Mouse (Mus musculus) brain, embryonic 14.5 days (tissue): ENCODE data around the gene Lad1.

Source experiments
- CTCF ChIP-seq: fragments of 200-500 bp; IDR thresholded peaks from 2 replicates; pipeline ENCODE4 v1.5.1; 2012; ENCODE audit warnings: inconsistent platforms, mild to moderate bottlenecking, moderate library complexity, borderline replicate concordance; ENCODE audit not compliant: insufficient read depth, insufficient read length; ENCODE audit errors: extremely low read depth
- POLR2A ChIP-seq: fragments of 200-500 bp; IDR thresholded peaks from 2 replicates; pipeline ENCODE4 v1.6.1; 2012; ENCODE audit warnings: mild to moderate bottlenecking, inconsistent platforms, borderline replicate concordance; ENCODE audit not compliant: poor library complexity, insufficient read depth, insufficient read length, severe bottlenecking; ENCODE audit errors: extremely low read depth

DNA sequence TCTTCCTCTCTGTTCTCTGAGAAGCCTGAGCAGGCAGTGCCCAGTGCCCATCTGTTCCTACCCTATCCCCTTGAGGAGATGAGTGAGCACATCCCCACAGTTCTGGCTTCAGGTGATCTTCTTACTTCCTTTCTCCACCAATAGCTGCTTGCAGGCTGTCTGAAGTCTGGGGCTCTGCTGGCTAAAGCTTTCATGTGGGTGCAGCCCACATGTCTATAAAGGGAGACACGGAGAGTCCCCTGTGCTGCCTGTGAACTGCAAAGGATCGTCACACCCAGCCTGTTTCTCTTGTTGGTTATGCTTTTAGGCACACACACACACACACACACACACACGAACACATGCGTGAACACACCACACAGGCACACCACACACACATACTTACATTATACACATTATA lies 54.6 kb downstream of the Lad1 start:
- no peak for TF ChIP-seq CTCF
- no peak for TF ChIP-seq POLR2A
